Mouse (Mus musculus): ENCODE measurements around the gene Hist1h2bg. TPM values are rescaled to one million over a fixed set of nuclear protein-coding genes. Genes with fewer than 3 reads are reported as not detected.
A peak's percentile ranks its signal among the peaks of the same experiment; 100 is the strongest.
"Not testable (repeated sequence)": the region's sequence is repeated elsewhere in the genome, so short reads cannot be mapped to it uniquely, and the experiment has no call there.

Gene Hist1h2bg
- polyA plus RNA-seq, 1 experiment from 2014 or later: 0.79 TPM

GRCm38 (mm10) chr13:23536076-23536822, 34.9 kb upstream of the Hist1h2bg start:
- no peaks in the 10 kb centered on the region for H3K36me3 ChIP-seq (ENCODE audit: control insufficient read depth, insufficient read depth, low read length)
- ATAC-seq: no peak
- no peaks in the 10 kb centered on the region for H3K27me3 ChIP-seq (replicated peaks; ENCODE audit: control insufficient read depth, insufficient read depth, low read length)
- no peak overlapping the region for H3K27ac ChIP-seq (ENCODE audit: low read depth, low read length)
- 19% methylated on average over 7 of the region's 7 CpGs for WGBS
- no peaks in the 10 kb centered on the region for H3K9me3 ChIP-seq (ENCODE audit: control insufficient read depth, low read length)
- H3K9ac ChIP-seq (ENCODE audit: low read depth, low read length): no peak overlapping the region
- H3K4me1 ChIP-seq (ENCODE audit: control insufficient read depth, insufficient read depth, low read depth, low read length): peaks cover 25% of the 10 kb centered on the region
- peak overlapping the region; percentile 1 for H3K4me3 ChIP-seq (ENCODE audit: low read length)
- H3K4me2 ChIP-seq (ENCODE audit: low read length): peak overlapping the region; percentile 63

DNA sequence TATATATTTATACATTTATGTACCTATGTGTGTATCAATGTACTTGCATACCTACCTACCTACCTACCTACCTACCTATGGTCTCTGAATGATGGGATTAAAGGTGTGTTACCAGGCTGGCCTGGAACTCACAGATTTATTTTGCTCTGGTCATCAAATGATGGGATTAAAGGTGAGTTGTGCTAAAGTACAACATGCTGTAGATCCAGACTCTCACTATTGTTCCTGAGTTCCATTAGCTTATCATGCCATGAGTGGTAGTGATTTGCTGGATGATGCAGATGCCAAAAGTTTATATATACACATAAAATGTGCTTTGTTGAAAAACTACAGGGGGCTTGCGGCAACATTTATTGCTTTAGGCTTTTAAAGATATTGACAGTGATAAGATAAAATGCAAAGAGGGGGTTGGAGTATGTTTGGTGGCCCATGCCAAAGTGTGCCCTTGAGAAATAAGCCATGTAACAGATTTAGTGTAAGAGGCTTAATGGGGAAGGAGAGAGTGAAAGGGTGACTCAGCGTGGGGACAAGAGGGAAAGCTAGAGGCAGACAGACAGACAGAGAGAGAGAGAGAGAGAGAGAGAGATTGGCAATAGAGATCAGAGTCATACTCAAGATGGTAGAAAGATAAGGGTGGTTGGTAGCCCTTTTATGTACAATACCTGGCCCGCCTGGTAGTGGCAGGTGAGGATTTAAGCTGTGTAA, 34.0 kb upstream of the Hist1h2bg start:
- 85% methylated on average over 3 of the region's 3 CpGs for WGBS
- Histone ChIP-seq H3K4me3 (ENCODE audit: low read length) (no peak overlapping the region), H3K9me3 (ENCODE audit: control insufficient read depth, low read length) (no peaks in the 10 kb centered on the region), H3K27ac (ENCODE audit: low read depth, low read length) (no peak overlapping the region), H3K36me3 (ENCODE audit: control insufficient read depth, insufficient read depth, low read length) (no peaks in the 10 kb centered on the region), H3K9ac (ENCODE audit: low read depth, low read length) (no peak overlapping the region), H3K4me2 (ENCODE audit: low read length) (peak overlapping the region; percentile 25; the same call in 1 of the 2 replicates), H3K4me1 (ENCODE audit: control insufficient read depth, insufficient read depth, low read depth, low read length) (peaks cover 20% of the 10 kb centered on the region), H3K27me3 (replicated peaks; ENCODE audit: control insufficient read depth, insufficient read depth, low read length) (no peaks in the 10 kb centered on the region)
- ATAC-seq: no peak

DNA sequence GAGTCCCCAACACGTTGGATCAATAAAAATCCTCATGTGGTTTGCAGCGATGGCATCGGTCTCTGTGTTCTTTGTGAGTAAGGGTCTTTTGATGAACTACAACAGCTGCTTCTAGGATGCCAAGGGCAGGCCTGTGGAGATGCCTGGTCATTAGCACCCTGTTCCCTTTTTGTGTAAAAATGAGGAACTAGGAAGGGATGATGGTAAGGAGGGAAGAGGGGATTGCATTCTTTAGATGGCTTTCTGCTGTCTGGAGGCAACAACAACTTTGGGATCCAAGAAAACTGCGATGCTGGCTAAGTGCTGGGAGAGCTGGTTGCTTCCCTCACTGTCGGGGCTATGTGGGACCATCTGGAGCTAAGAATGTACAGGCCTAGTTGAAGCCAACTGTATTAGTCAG, 32.9 kb upstream of the Hist1h2bg start:
- no peak for ATAC-seq

DNA sequence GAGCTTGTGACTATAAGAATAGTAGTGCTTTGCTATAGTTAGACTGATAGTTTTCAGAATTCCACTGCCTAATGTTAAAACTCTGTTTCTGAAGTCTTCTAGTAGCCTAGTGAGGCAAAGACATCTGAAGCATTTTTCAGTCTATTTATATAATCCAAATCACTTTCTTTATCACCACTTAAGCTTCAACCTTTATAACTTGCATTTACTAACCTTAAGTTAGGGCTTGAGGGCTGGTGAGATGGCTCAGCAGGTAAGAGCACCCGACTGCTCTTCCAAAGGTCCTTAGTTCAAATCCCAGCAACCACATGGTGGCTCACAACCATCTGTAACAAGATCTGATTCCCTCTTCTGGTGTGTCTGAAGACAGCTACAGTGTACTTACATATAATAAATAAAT, 31.4 kb upstream of the Hist1h2bg start:
- not testable (repeated sequence) for H3K4me2 ChIP-seq (ENCODE audit: low read length); H3K4me3 ChIP-seq (ENCODE audit: low read length); ATAC-seq; H3K36me3 ChIP-seq (ENCODE audit: control insufficient read depth, insufficient read depth, low read length); H3K9ac ChIP-seq (ENCODE audit: low read depth, low read length); H3K27ac ChIP-seq (ENCODE audit: low read depth, low read length); H3K4me1 ChIP-seq (ENCODE audit: control insufficient read depth, insufficient read depth, low read depth, low read length); H3K9me3 ChIP-seq (ENCODE audit: control insufficient read depth, low read length); H3K27me3 ChIP-seq (replicated peaks; ENCODE audit: control insufficient read depth, insufficient read depth, low read length)
- 89% methylated on average over 1 of the region's 1 CpGs for WGBS

More for the DNA sequence above, 32.9 kb upstream of the Hist1h2bg start:
- Histone ChIP-seq H3K27me3 (replicated peaks; ENCODE audit: control insufficient read depth, insufficient read depth, low read length) (no peaks in the 10 kb centered on the region), H3K27ac (ENCODE audit: low read depth, low read length) (no peak overlapping the region), H3K4me1 (ENCODE audit: control insufficient read depth, insufficient read depth, low read depth, low read length) (peaks cover 14% of the 10 kb centered on the region), H3K36me3 (ENCODE audit: control insufficient read depth, insufficient read depth, low read length) (no peaks in the 10 kb centered on the region), H3K9me3 (ENCODE audit: control insufficient read depth, low read length) (no peaks in the 10 kb centered on the region), H3K9ac (ENCODE audit: low read depth, low read length) (no peak overlapping the region), H3K4me2 (ENCODE audit: low read length) (no peak overlapping the region), H3K4me3 (ENCODE audit: low read length) (no peak overlapping the region)
- 79% methylated on average over 5 of the region's 5 CpGs for WGBS

- 87% methylated on average over 3 of the region's 3 CpGs for WGBS
Measured at GRCm38 (mm10) chr13:23541497-23541896, 29.7 kb upstream of the Hist1h2bg start.

DNA sequence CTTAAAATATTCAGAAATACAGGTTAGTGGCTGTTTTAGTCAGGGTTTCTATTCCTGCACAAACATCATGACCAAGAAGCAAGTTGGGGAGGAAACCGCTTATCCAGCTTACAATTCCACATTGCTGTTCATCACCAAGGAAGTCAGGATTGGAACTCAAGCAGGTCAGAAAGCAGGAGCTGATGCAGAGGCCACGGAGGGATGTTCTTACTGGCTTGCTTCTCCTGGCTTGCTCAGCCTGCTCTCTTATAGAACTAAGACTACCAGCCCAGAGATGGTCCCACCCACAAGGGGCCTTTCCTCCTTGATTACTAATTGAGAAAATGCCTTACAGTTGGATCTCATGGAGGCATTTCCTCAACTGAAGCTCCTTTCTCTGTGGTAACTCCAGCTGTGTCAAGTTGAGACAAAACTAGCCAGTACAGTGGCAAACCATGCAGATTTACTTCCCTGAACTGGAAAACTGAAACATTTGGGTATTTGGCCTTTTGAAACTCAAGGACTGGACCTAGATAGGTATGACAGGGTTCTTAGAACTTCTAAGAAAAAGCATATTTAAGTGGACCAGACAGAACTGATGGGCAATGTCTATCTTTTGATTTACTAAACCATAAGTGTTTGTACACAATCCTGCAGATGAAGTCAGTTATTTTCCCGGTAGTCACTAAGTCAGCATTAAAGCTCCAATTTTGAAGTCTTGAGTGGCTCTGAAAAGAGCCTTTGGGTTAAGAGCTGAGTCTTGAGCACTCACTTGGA, 28.8 kb upstream of the Hist1h2bg start:
- H3K9ac ChIP-seq (ENCODE audit: low read depth, low read length): peak overlapping the region; percentile 56
- H3K36me3 ChIP-seq (ENCODE audit: control insufficient read depth, insufficient read depth, low read length); H3K27me3 ChIP-seq (replicated peaks; ENCODE audit: control insufficient read depth, insufficient read depth, low read length); H3K4me1 ChIP-seq (ENCODE audit: control insufficient read depth, insufficient read depth, low read depth, low read length); H3K9me3 ChIP-seq (ENCODE audit: control insufficient read depth, low read length); ATAC-seq; H3K27ac ChIP-seq (ENCODE audit: low read depth, low read length): not testable (repeated sequence)
- 4% methylated on average over 3 of the region's 3 CpGs for WGBS
- H3K4me2 ChIP-seq (ENCODE audit: low read length): peak overlapping the region; percentile 83
- peak overlapping the region; percentile 47 for H3K4me3 ChIP-seq (ENCODE audit: low read length)

More at GRCm38 (mm10) chr13:23541497-23541896, 29.7 kb upstream of the Hist1h2bg start:
- H3K4me3 ChIP-seq (ENCODE audit: low read length): no peak overlapping the region
- H3K9me3 ChIP-seq (ENCODE audit: control insufficient read depth, low read length): no peaks in the 10 kb centered on the region
- no peak overlapping the region for H3K4me2 ChIP-seq (ENCODE audit: low read length)
- H3K27ac ChIP-seq (ENCODE audit: low read depth, low read length): no peak overlapping the region
- ATAC-seq: no peak
- H3K9ac ChIP-seq (ENCODE audit: low read depth, low read length): no peak overlapping the region
- H3K4me1 ChIP-seq (ENCODE audit: control insufficient read depth, insufficient read depth, low read depth, low read length): peaks cover 4% of the 10 kb centered on the region
- H3K27me3 ChIP-seq (replicated peaks; ENCODE audit: control insufficient read depth, insufficient read depth, low read length): no peaks in the 10 kb centered on the region
- no peaks in the 10 kb centered on the region for H3K36me3 ChIP-seq (ENCODE audit: control insufficient read depth, insufficient read depth, low read length)

DNA sequence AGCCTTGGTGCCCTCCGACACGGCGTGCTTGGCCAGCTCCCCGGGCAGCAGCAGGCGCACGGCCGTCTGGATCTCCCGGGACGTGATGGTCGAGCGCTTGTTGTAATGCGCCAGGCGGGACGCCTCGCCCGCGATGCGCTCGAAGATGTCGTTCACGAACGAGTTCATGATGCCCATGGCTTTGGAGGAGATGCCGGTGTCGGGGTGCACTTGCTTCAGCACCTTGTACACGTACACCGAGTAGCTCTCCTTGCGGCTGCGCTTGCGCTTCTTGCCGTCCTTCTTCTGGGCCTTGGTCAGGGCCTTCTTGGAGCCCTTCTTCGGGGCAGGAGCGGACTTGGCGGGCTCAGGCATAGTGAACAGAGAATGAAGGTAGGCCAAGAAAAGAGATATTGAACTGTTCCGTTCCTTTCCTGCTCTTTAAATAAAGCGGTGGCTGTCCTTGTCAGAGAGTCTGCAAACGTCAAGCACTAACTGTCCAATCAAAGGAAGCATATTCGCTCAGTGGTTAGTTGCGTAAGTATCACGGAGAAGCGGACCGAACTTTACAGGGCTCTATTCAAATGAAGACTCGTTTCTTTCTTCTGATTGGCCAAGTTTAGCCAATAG, 28.1 kb upstream of the Hist1h2bg start, which contains the start of gene Hist1h2bh:
Hist1h2bh (minus strand) TSS at position 394 of the 609 bp plus-strand sequence.
- not testable (repeated sequence) for H3K27me3 ChIP-seq (replicated peaks; ENCODE audit: control insufficient read depth, insufficient read depth, low read length); H3K4me1 ChIP-seq (ENCODE audit: control insufficient read depth, insufficient read depth, low read depth, low read length); H3K9me3 ChIP-seq (ENCODE audit: control insufficient read depth, low read length); H3K36me3 ChIP-seq (ENCODE audit: control insufficient read depth, insufficient read depth, low read length)
- Histone ChIP-seq H3K4me3 (ENCODE audit: low read length) (peak within 1 kb of the TSS; percentile 47), H3K4me2 (ENCODE audit: low read length) (peak within 1 kb of the TSS; percentile 83), H3K9ac (ENCODE audit: low read depth, low read length) (peak within 1 kb of the TSS; percentile 56), H3K27ac (ENCODE audit: low read depth, low read length) (peak within 1 kb of the TSS; percentile 68)
- WGBS: under 1% methylated on average over 25 of the region's 42 CpGs
- ATAC-seq: peak; percentile 93

GRCm38 (mm10) chr13:23543965-23544786, 27.0 kb upstream of the Hist1h2bg start, which contains the start of gene Hist1h3f:
TSS of gene Hist1h3f (plus strand) at chr13:23544052.
- Histone ChIP-seq H3K9ac (ENCODE audit: low read depth, low read length) (peak within 1 kb of the TSS; percentile 64), H3K36me3 (ENCODE audit: control insufficient read depth, insufficient read depth, low read length) (no peaks in the 10 kb centered on the region), H3K4me3 (ENCODE audit: low read length) (peak within 1 kb of the TSS; percentile 47), H3K27me3 (replicated peaks; ENCODE audit: control insufficient read depth, insufficient read depth, low read length) (no peaks in the 10 kb centered on the region), H3K9me3 (ENCODE audit: control insufficient read depth, low read length) (no peaks in the 10 kb centered on the region), H3K27ac (ENCODE audit: low read depth, low read length) (peak within 1 kb of the TSS; percentile 81), H3K4me2 (ENCODE audit: low read length) (peak within 1 kb of the TSS; percentile 83), H3K4me1 (ENCODE audit: control insufficient read depth, insufficient read depth, low read depth, low read length) (peaks cover 4% of the 10 kb centered on the region)
- ATAC-seq: peak; percentile 97
- WGBS: under 1% methylated on average over 21 of the region's 45 CpGs

All from hindbrain, embryonic 16.5 days (tissue).